Mouse (Mus musculus) CD4-positive, CD25-positive, alpha-beta regulatory T cell (primary cell): ENCODE measurements around the gene Relt. TPM values are rescaled to one million over a fixed set of nuclear protein-coding genes. Genes with fewer than 3 reads are reported as not detected.

ENCODE experiments used
- polyA plus RNA-seq: library from polyadenylated mRNA; unstranded; fragments of 100-300 nt; shearing (Covaris generic); gene quantifications from one replicate; pipeline ENCODE4 v1.2.1, GENCODE M21; 2017

Relt gene
- polyA plus RNA-seq, result 46.4 TPM

GRCm38 (mm10) chr7:100862828-100863638 lies at the start of gene Relt:
Relt (minus strand) TSS chr7:100863446.

Other genes starting within 250 kb of the Relt start
- 0.22 TPM for gene Plekhb1, start 201.0 kb downstream of the Relt start, polyA plus RNA-seq
- gene Fam168a, start 156.8 kb downstream of the Relt start, polyA plus RNA-seq, result 17.7 TPM
- gene Arhgef17, start 68.7 kb upstream of the Relt start, polyA plus RNA-seq, result 0.22 TPM
- gene P2ry6, start 111.2 kb upstream of the Relt start, polyA plus RNA-seq, result 0.19 TPM
- not detected for gene P2ry2, start 149.4 kb upstream of the Relt start, polyA plus RNA-seq
- 41.7 TPM for gene Fchsd2, start 229.4 kb upstream of the Relt start, polyA plus RNA-seq